Mouse (Mus musculus): ENCODE data around the gene Fam149a.
"Not testable (repeated sequence)": the region's sequence is repeated elsewhere in the genome, so short reads cannot be mapped to it uniquely, and the experiment has no call there.

Fam149a gene

GRCm38 (mm10) chr8:45332685-45333409 lies 49.2 kb downstream of the Fam149a start, which contains the start of gene Cyp4v3:
Cyp4v3 (minus strand) TSS chr8:45333216.
- ATAC-seq (ENCODE audit: low TSS enrichment), result peak; percentile 93

GRCm38 (mm10) chr8:45330856-45331255 lies 51.2 kb downstream of the Fam149a start:
- no peak for ATAC-seq (ENCODE audit: low TSS enrichment)

GRCm38 (mm10) chr8:45329206-45329980 lies 52.7 kb downstream of the Fam149a start:
- ATAC-seq (ENCODE audit: low TSS enrichment), result no peak

GRCm38 (mm10) chr8:45327076-45327475 lies 55.0 kb downstream of the Fam149a start:
- not testable (repeated sequence) for ATAC-seq (ENCODE audit: low TSS enrichment)

- ATAC-seq (ENCODE audit: low TSS enrichment), result no peak
Measured at GRCm38 (mm10) chr8:45324151-45324550, 57.9 kb downstream of the Fam149a start.

GRCm38 (mm10) chr8:45321365-45321764 lies 60.7 kb downstream of the Fam149a start:
- ATAC-seq (ENCODE audit: low TSS enrichment), result no peak

GRCm38 (mm10) chr8:45320930-45321329 lies 61.2 kb downstream of the Fam149a start:
- ATAC-seq (ENCODE audit: low TSS enrichment), result no peak

- ATAC-seq (ENCODE audit: low TSS enrichment), result no peak
Measured at GRCm38 (mm10) chr8:45310967-45311366, 71.1 kb downstream of the Fam149a start.

- ATAC-seq (ENCODE audit: low TSS enrichment), result no peak
Measured at GRCm38 (mm10) chr8:45308366-45308765, 73.7 kb downstream of the Fam149a start, which contains the start of gene Gm45753. Gm45753 (minus strand) TSS chr8:45308466.

- ATAC-seq (ENCODE audit: low TSS enrichment), result no peak
Measured at GRCm38 (mm10) chr8:45305479-45305878, 76.6 kb downstream of the Fam149a start.

- no peak for ATAC-seq (ENCODE audit: low TSS enrichment)
Measured at GRCm38 (mm10) chr8:45304354-45304753, 77.7 kb downstream of the Fam149a start.

GRCm38 (mm10) chr8:45302390-45302789 lies 79.7 kb downstream of the Fam149a start:
- ATAC-seq (ENCODE audit: low TSS enrichment), result 0 out of 2 replicates have a peak, but pooled peaks have one; percentile 38

GRCm38 (mm10) chr8:45295276-45295675 lies 86.8 kb downstream of the Fam149a start:
- no peak for ATAC-seq (ENCODE audit: low TSS enrichment)

- ATAC-seq (ENCODE audit: low TSS enrichment), result no peak
Measured at GRCm38 (mm10) chr8:45294687-45295086, 87.4 kb downstream of the Fam149a start, which contains the start of gene Klkb1. Klkb1 (minus strand) TSS chr8:45294859.

GRCm38 (mm10) chr8:45291790-45292189 lies 90.3 kb downstream of the Fam149a start:
- ATAC-seq (ENCODE audit: low TSS enrichment), result no peak

Data from frontal cortex, adult (tissue).